Mouse (Mus musculus) G1E (cell line): ENCODE measurements around the gene Spon1. TPM values are rescaled to one million over a fixed set of nuclear protein-coding genes. Genes with fewer than 3 reads are reported as not detected.

Source experiments
- ATAC-seq: 2 replicates; pipeline ENCODE4 v1.8.0; 2016; ENCODE audit warnings: mild to moderate bottlenecking; ENCODE audit not compliant: insufficient number of reproducible peaks, poor library complexity, low FRiP score, severe bottlenecking; ENCODE audit errors: extremely low read depth
- DNase-seq: peaks from one replicate; pipeline ENCODE4 v3.0.0; 2012; ENCODE audit warnings: low spot score
- H3K27me3 ChIP-seq: 2 replicates; pipeline ENCODE4 v1.6.1; 2012; ENCODE audit warnings: mild to moderate bottlenecking, low read length, inconsistent platforms; ENCODE audit not compliant: insufficient read depth
- H3K36me3 ChIP-seq: replicated peaks from 2 replicates; pipeline ENCODE3; 2012; ENCODE audit warnings: mild to moderate bottlenecking, inconsistent platforms
- H3K4me1 ChIP-seq: 2 replicates; pipeline ENCODE4 v1.6.1; 2012; ENCODE audit warnings: low read depth, low read length, inconsistent platforms, mixed read lengths; ENCODE audit not compliant: insufficient read depth
- H3K4me3 ChIP-seq: 2 replicates; pipeline ENCODE4 v1.5.1; 2012; ENCODE audit warnings: low read depth, mild to moderate bottlenecking, inconsistent platforms, low read length, moderate library complexity, mixed read lengths
- H3K9me3 ChIP-seq: replicated peaks from 2 replicates; pipeline ENCODE4 v1.6.1; 2012; ENCODE audit warnings: inconsistent platforms
- CTCF ChIP-seq: IDR thresholded peaks from 2 replicates; pipeline ENCODE4 v1.5.1; 2012; ENCODE audit warnings: low read depth, low read length, inconsistent platforms, mixed read lengths
- GATA1 ChIP-seq: IDR thresholded peaks from 2 replicates; pipeline ENCODE4 v1.6.1; 2012; ENCODE audit warnings: borderline replicate concordance, low read length, inconsistent platforms, mixed read lengths
- GATA2 ChIP-seq: IDR thresholded peaks from 2 replicates; pipeline ENCODE4 v1.6.1; 2012; ENCODE audit warnings: low read depth, low read length, inconsistent platforms, borderline replicate concordance
- POLR2AphosphoS5 ChIP-seq: IDR thresholded peaks from 2 replicates; pipeline ENCODE4 v1.6.1; 2012; ENCODE audit warnings: low read depth, low read length, inconsistent platforms; ENCODE audit not compliant: insufficient replicate concordance
- TAL1 ChIP-seq: conservative IDR thresholded peaks from 2 replicates; pipeline ENCODE4 v1.6.1; 2012; ENCODE audit warnings: low read depth, low read length, inconsistent platforms, mixed read lengths
- polyA plus RNA-seq: library from polyadenylated mRNA; stranded (reverse); fragments of >175 nt; gene quantifications from 2 replicates; pipeline ENCODE4 v1.2.3, GENCODE M21; 2012
- total RNA-seq, 2 experiments: library from RNA; stranded (forward) in 1 of 2; stranded (reverse) in 1 of 2; fragments of 200-1000 nt in 1 of 2; fragments of >200 nt in 1 of 2; fragmentation: Nextera tagmentation in 1 of 2; gene quantifications; 2 replicates each; pipeline ENCODE4 v1.2.3; 2014 to 2017

Gene Spon1
- total and polyA plus RNA-seq, 3 experiments = 0.05 TPM; not detected in 2

DNA sequence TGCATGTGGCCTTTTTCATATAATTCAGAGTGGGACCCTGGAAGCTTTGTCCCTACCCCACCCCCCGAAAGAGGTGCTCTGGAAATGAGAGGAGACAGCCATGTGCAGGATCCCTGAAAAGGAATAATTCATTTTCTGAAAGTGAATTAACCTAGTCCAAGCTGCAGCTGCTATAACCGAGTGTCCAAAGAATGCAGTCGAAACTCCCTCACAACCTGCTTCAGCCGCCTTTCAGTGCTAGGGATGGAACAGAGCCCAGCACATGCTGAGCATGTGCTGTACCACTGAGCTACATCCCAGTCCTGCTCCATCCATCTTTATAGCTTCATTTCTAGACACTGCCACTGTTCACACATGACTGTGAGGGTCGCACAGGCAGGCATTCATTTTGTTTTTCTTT lies 79.4 kb downstream of the Spon1 start:
- H3K4me3 ChIP-seq = no peak overlapping the region
- H3K9me3 ChIP-seq = 0 out of 2 replicates have a peak, but pooled peaks cover 3% of the 10 kb centered on the region
- no peaks in the 10 kb centered on the region for H3K4me1 ChIP-seq
- DNase-seq = no peak
- ATAC-seq = no peak
- no peaks in the 10 kb centered on the region for H3K27me3 ChIP-seq
- no peaks in the 10 kb centered on the region for H3K36me3 ChIP-seq
- TF ChIP-seq GATA2 (no peak), POLR2AphosphoS5 (no peak), CTCF (no peak), TAL1 (no peak), GATA1 (no peak)

DNA sequence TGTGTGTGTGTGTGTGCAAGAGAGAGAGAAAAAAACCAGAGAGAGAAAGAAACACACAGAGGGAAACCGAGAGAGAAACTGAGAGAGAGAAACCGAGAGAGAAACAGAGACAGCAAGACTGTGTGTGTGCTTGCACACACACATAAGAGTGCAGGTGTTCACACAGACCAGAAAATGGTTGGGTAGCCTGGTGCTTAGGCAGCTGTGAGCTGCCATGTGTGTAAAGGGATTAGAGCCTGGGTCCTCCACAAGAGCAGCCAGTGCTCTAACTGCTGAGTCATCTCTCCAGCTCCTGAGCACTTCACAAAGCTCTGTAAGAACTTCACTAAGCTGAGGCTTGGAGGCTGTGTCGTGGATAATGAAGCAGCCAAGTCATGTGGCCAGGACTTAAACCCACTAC lies 80.8 kb downstream of the Spon1 start:
- no peak for DNase-seq
- H3K4me1 ChIP-seq = no peaks in the 10 kb centered on the region
- 0 out of 2 replicates have a peak, but pooled peaks cover 3% of the 10 kb centered on the region for H3K9me3 ChIP-seq
- TF ChIP-seq GATA1 = no peak
- no peak for TF ChIP-seq GATA2
- TF ChIP-seq CTCF = no peak
- TF ChIP-seq TAL1 = no peak
- no peak for ATAC-seq
- no peak overlapping the region for H3K4me3 ChIP-seq
- no peaks in the 10 kb centered on the region for H3K36me3 ChIP-seq
- H3K27me3 ChIP-seq = no peaks in the 10 kb centered on the region

DNA sequence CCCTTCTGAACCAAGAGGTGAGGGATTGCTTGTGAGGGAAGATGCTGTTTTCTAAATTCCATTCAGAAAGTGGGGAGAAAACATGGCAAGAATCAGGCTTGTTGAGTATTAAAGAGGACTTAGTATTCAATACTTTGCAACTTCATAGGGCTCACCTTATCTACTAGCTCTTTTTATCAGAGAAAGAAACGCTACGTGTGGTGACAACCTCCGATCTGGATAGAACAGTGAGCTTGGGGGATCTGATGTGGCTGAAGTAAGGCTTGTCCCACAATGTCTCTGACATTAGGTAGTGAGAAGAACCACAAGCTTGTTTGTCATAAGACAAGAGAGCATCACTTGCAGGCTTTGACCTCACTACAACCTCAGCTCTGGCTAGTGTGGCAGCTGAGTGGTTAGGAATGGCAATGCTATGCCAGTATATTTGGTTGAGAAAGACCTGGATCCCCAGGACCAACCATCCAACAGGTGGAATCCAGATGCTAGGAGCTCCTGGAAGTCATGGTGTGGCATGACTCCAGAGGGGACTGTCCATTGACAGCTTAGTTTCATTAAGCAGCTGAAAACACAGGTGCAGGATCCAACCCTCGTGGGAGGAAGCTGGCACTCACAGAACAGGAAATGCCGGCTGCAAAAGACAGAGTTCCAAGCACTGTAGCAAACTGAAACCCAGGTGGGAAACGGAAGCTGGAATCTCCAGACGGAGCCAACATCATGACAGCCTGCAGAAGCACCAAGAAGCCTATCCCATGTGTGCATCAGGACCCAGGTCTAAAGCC lies 81.4 kb downstream of the Spon1 start:
- TF ChIP-seq GATA1 = no peak
- TF ChIP-seq TAL1 = no peak
- TF ChIP-seq CTCF = no peak
- no peak for TF ChIP-seq GATA2
- TF ChIP-seq POLR2AphosphoS5 = no peak
- Histone ChIP-seq H3K9me3 (0 out of 2 replicates have a peak, but pooled peaks cover 3% of the 10 kb centered on the region), H3K4me3 (no peak overlapping the region), H3K27me3 (no peaks in the 10 kb centered on the region), H3K36me3 (no peaks in the 10 kb centered on the region), H3K4me1 (no peaks in the 10 kb centered on the region)
- DNase-seq = no peak
- no peak for ATAC-seq

DNA sequence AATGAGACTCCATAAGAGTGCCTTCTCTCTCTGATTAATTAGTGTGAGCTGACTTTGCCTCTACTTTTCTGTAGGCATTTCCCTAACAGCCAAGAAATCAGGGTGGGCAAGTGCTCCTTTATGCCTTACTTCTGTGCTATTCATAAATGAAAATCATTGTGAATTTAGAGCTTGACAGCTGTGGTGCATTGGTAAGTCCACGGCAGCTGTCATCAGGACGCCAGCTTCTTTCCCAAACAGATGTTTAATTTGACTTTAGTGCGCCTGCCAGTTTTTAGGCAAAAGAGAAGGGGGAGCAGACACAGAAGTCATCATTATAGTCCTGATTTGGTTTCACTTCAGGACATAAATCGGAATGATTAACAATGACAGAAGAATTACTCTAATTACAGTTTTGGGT lies 84.6 kb downstream of the Spon1 start:
- Histone ChIP-seq H3K27me3 (no peaks in the 10 kb centered on the region), H3K36me3 (no peaks in the 10 kb centered on the region), H3K4me3 (no peak overlapping the region), H3K4me1 (no peaks in the 10 kb centered on the region), H3K9me3 (peaks cover 5% of the 10 kb centered on the region; the same call in 1 of the 2 replicates)
- DNase-seq (no peak), ATAC-seq (no peak)
- TF ChIP-seq GATA1 (no peak), POLR2AphosphoS5 (no peak), GATA2 (no peak), TAL1 (no peak), CTCF (no peak)

DNA sequence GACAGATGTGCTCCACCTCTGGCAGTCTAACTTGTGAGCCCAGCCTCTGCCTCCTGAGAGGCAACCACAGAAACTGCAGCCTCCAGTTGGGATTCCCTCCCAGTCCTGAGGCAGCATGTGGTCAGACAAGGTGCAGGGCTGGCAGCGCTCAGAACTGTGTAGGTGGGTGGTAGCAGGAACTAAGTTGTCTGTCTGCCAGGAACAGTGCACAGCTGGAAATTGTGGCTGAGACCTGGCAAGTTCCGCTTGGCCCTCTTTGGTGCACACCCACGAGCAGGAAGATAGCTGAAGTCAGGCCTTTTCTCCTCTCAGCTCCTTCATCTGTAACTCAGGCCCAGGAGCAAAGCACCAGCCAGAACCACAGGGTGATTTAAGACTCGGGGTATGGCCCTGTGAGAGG lies 89.6 kb downstream of the Spon1 start:
- ATAC-seq = no peak

DNA sequence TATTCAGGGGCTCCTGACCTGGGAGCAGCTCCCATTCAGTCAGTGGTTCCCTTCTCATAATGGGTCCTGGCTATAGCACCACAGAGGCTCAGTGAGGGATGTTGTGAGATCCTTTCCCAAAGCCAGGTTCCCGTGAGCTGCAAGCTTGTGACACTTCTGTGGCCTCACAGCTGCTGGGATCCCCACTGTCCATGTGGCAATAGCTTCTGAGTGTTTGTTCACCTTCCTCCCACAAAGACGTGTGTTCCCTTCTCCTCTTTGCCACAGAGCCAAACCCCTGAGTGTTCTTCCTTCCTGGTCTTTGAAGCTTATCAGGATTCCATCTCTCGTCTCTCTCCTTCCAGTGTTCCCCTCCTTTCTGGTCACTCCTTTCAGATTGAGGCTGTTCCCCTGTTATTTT lies 90.3 kb downstream of the Spon1 start:
- no peak for ATAC-seq
- no peaks in the 10 kb centered on the region for H3K4me1 ChIP-seq

More for the DNA sequence above, 89.6 kb downstream of the Spon1 start:
- peaks cover 12% of the 10 kb centered on the region; the same call in 1 of the 2 replicates for H3K9me3 ChIP-seq
- TF ChIP-seq GATA1 (no peak), POLR2AphosphoS5 (no peak), TAL1 (no peak), CTCF (no peak), GATA2 (no peak)
- no peak overlapping the region for H3K4me3 ChIP-seq
- no peaks in the 10 kb centered on the region for H3K36me3 ChIP-seq
- DNase-seq = no peak
- no peaks in the 10 kb centered on the region for H3K4me1 ChIP-seq
- H3K27me3 ChIP-seq = no peaks in the 10 kb centered on the region

More for the DNA sequence above, 90.3 kb downstream of the Spon1 start:
- no peak overlapping the region for H3K4me3 ChIP-seq
- H3K36me3 ChIP-seq = no peaks in the 10 kb centered on the region
- DNase-seq = no peak
- no peak for TF ChIP-seq GATA2
- TF ChIP-seq CTCF = no peak
- TF ChIP-seq POLR2AphosphoS5 = no peak
- TF ChIP-seq TAL1 = no peak
- no peak for TF ChIP-seq GATA1
- H3K9me3 ChIP-seq = peaks cover 12% of the 10 kb centered on the region; the same call in 1 of the 2 replicates
- H3K27me3 ChIP-seq = no peaks in the 10 kb centered on the region
